Mouse (Mus musculus) forebrain, postnatal 0 days (tissue): ENCODE data around the gene Lgals3bp. TPM values are rescaled to one million over a fixed set of nuclear protein-coding genes. Genes with fewer than 3 reads are reported as not detected.
A peak's percentile ranks its signal among the peaks of the same experiment; 100 is the strongest.

Experiments
- ATAC-seq: fragments of 200-750 bp; cut with Nextera tagmentation; 2 replicates; pipeline ENCODE4 v1.8.0; 2017; ENCODE audit warnings: mild to moderate bottlenecking, moderate library complexity
- DNase-seq: peaks from one replicate; pipeline ENCODE4 v3.0.0-alpha.2; 2015
- H3K27ac ChIP-seq: fragments of 300-500 bp; sonication (generic); 2 replicates; pipeline ENCODE4 v1.5.1; 2014; ENCODE audit warnings: low read depth, mild to moderate bottlenecking, antibody characterized with exemption, low read length, moderate library complexity, mixed read lengths
- H3K27me3 ChIP-seq: fragments of 300-500 bp; sonication (generic); 2 replicates; pipeline ENCODE4 v1.6.1; 2014; ENCODE audit warnings: mild to moderate bottlenecking, low read length, mixed read lengths; ENCODE audit not compliant: insufficient read depth
- H3K36me3 ChIP-seq: fragments of 300-500 bp; sonication (generic); 2 replicates; pipeline ENCODE4 v1.6.1; 2014; ENCODE audit warnings: mild to moderate bottlenecking, moderate library complexity; ENCODE audit not compliant: insufficient read depth
- H3K4me1 ChIP-seq: fragments of 300-500 bp; sonication (generic); 2 replicates; pipeline ENCODE4 v1.6.1; 2014; ENCODE audit warnings: antibody characterized with exemption; ENCODE audit not compliant: insufficient read depth
- H3K4me2 ChIP-seq: fragments of 300-500 bp; sonication (generic); 2 replicates; pipeline ENCODE4 v1.6.1; 2014; ENCODE audit warnings: low read depth, mild to moderate bottlenecking, moderate library complexity
- H3K4me3 ChIP-seq: fragments of 300-500 bp; sonication (generic); 2 replicates; pipeline ENCODE4 v1.5.1; 2014; ENCODE audit warnings: low read depth, low read length, mixed read lengths
- H3K9ac ChIP-seq: fragments of 300-500 bp; sonication (generic); 2 replicates; pipeline ENCODE4 v1.6.1; 2014; ENCODE audit warnings: mild to moderate bottlenecking
- H3K9me3 ChIP-seq: fragments of 300-500 bp; sonication (generic); 2 replicates; pipeline ENCODE4 v1.6.1; 2016; ENCODE audit warnings: low read length
- CTCF ChIP-seq: sonication (generic); IDR thresholded peaks from 2 replicates; pipeline ENCODE4 v1.5.1; 2016; ENCODE audit warnings: antibody characterized with exemption, control low read depth, low read depth
- WGBS: fragments of 180-500 bp; shearing (Covaris S2); extraction: QIAGEN DNeasy Blood & Tissue Kit; methylation state at CpG from one replicate; pipeline ENCODE4 v1.1.7; 2014; 5-methylcytosine and 5-hydroxymethylcytosine counted together
- polyA plus RNA-seq: library from polyadenylated mRNA; unstranded; fragments of >200 nt; fragmentation: Nextera tagmentation; extraction: Ambion mirVana; gene quantifications from 2 replicates; pipeline ENCODE4 v1.2.1, GENCODE M21; 2015
- total RNA-seq: library from RNA; depleted of rRNA; stranded (reverse); fragments of >200 nt; gene quantifications from 2 replicates; pipeline ENCODE4 v1.2.3, GENCODE M21; 2014

Lgals3bp gene
- total and polyA plus RNA-seq, 2 experiments from 2014 or later: 15.6 to 16.4 TPM

DNA sequence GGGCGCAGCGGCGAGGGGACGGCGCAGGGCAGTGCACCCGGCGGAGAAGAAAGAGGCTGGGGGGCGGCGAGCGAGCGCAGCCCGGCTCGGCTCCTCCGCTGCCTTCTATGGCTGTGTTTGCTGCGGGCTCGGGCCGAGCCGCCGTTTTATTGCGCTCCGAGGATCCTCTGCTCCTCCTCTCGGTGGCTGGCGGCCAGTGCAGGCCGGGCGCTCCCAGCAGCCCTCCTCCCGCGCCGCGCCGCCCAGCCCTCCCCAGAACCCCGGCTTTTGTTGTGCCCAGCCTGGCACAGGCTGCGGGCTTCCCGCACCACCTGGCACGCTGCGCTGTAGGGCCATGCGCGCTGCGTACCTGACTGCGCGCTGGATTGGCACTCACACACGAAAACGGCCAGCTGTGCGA, 46.7 kb downstream of the Lgals3bp start:
- WGBS: 6% methylated on average over 31 of the region's 43 CpGs
- ATAC-seq (peak; percentile 95), DNase-seq (peak; percentile 94)
- Histone ChIP-seq H3K4me1 (peaks cover 19% of the 10 kb centered on the region), H3K9me3 (no peaks in the 10 kb centered on the region), H3K36me3 (no peaks in the 10 kb centered on the region), H3K9ac (peak overlapping the region; percentile 96), H3K27me3 (no peaks in the 10 kb centered on the region), H3K4me2 (peak overlapping the region; percentile 86), H3K4me3 (peak overlapping the region; percentile 80), H3K27ac (peak overlapping the region; percentile 94)
- peak; percentile 78 for TF ChIP-seq CTCF

DNA sequence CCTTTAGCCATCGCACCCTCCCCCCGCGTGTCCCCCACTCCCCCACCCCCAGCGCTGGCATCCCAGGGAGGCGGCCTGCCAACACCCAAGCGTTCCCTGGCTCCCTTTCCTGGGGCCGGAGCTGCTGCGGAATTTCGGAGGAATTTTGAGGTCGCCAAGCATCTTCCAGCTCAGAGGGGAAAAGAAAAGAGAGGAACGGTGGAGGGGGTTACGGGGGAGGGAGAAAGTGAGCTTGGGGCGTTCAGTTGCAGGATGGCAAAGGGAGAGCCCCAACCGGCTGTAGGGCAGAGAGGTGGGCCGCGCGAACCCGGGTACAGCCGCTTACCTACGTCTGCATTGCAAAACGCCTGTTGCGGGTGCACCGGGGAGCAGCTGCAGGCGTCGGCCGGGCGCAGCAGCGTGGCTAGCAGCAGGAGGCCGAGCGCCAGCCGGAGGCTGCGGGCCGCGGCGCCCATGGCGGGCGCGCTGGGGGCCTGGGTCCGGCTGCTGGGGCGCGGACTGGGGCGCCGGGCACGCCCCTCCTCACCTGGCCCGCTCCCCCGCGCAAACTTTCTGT, 47.2 kb downstream of the Lgals3bp start:
- WGBS: 2% methylated on average over 38 of the region's 47 CpGs
- peak; percentile 46 for DNase-seq

DNA sequence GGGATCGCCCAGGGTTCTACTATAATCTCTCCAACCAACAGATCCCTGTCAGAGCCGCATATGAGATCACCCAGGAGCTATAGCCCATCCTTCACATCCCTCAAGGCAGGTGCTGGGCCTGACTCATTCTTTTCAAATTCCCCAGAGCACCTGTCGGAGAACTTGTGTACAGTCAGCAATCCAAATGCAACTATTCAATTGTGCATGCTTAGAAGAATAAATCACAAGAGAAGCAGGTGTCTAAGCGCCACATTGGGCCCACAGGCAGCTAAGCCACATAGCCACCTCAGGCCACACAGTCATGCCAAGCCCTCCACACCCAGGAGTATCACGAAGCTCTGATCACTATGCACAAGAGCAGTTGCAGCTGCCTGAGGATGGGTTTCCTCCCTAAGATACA, 52.4 kb downstream of the Lgals3bp start:
- no peak for TF ChIP-seq CTCF
- H3K27ac ChIP-seq: no peak overlapping the region
- no peaks in the 10 kb centered on the region for H3K9me3 ChIP-seq
- peaks cover 12% of the 10 kb centered on the region for H3K4me1 ChIP-seq
- no peak overlapping the region for H3K4me3 ChIP-seq
- no peak for ATAC-seq
- no peaks in the 10 kb centered on the region for H3K36me3 ChIP-seq
- no peak overlapping the region for H3K9ac ChIP-seq
- no peaks in the 10 kb centered on the region for H3K27me3 ChIP-seq
- no peak for DNase-seq
- H3K4me2 ChIP-seq: no peak overlapping the region
- WGBS: 91% methylated on average over 5 of the region's 5 CpGs

More for the DNA sequence above, 47.2 kb downstream of the Lgals3bp start:
- Histone ChIP-seq H3K9me3 (no peaks in the 10 kb centered on the region), H3K36me3 (no peaks in the 10 kb centered on the region), H3K27me3 (no peaks in the 10 kb centered on the region), H3K9ac (peak overlapping the region; percentile 96), H3K27ac (peak overlapping the region; percentile 94), H3K4me2 (peak overlapping the region; percentile 86), H3K4me3 (peak overlapping the region; percentile 80), H3K4me1 (peaks cover 19% of the 10 kb centered on the region)
- no peak for TF ChIP-seq CTCF
- ATAC-seq: peak; percentile 50

DNA sequence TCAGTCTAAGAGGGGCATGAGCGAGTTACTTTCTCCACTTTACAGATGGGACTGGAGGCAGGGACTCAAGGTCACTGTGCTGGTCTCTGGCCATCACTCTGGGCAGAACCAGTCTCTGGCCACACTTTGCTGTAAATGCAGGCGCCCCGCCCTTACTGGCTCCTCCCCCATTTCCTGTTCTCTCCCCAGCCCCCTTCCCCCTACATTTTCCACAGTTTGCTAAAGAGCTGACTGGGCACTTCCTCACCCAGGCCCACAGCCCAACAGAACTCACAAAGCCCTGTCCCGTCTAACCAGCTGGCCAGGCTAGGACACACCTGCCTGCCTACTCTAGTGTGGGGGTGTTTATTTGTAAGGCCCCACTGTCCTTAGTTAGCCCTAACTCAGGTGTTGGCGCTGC, 53.0 kb downstream of the Lgals3bp start:
- Histone ChIP-seq H3K4me2 (no peak overlapping the region), H3K27me3 (no peaks in the 10 kb centered on the region), H3K9me3 (no peaks in the 10 kb centered on the region), H3K9ac (no peak overlapping the region), H3K4me3 (no peak overlapping the region), H3K4me1 (peaks cover 9% of the 10 kb centered on the region), H3K36me3 (no peaks in the 10 kb centered on the region), H3K27ac (no peak overlapping the region)
- DNase-seq (no peak), ATAC-seq (no peak)
- 84% methylated on average over 5 of the region's 5 CpGs for WGBS
- no peak for TF ChIP-seq CTCF

DNA sequence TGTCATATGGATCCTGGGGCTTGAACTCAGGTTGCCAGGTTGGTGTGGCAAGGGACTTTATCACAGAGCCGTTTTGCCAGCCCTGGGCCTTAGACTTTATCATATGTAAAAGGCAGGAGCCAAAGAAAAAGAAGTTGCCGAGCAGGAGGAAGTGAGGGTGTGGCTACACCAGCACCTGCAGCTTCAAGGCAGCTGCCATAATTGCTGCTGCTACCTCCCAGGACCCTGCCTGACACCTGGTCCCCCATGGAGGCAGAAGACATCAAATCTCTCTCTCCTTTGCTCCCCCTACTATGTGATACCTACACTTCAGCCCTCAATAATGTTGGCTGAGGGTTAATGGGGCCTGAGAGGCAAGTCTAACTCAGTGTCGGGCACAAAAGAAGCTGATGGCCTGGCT, 53.5 kb downstream of the Lgals3bp start:
- no peak overlapping the region for H3K4me3 ChIP-seq
- peaks cover 4% of the 10 kb centered on the region for H3K4me1 ChIP-seq
- no peak for DNase-seq
- WGBS: 70% methylated on average over 3 of the region's 3 CpGs
- H3K9ac ChIP-seq: no peak overlapping the region
- H3K36me3 ChIP-seq: no peaks in the 10 kb centered on the region
- no peak overlapping the region for H3K27ac ChIP-seq
- TF ChIP-seq CTCF: no peak
- ATAC-seq: no peak
- no peaks in the 10 kb centered on the region for H3K27me3 ChIP-seq
- no peaks in the 10 kb centered on the region for H3K9me3 ChIP-seq
- no peak overlapping the region for H3K4me2 ChIP-seq

DNA sequence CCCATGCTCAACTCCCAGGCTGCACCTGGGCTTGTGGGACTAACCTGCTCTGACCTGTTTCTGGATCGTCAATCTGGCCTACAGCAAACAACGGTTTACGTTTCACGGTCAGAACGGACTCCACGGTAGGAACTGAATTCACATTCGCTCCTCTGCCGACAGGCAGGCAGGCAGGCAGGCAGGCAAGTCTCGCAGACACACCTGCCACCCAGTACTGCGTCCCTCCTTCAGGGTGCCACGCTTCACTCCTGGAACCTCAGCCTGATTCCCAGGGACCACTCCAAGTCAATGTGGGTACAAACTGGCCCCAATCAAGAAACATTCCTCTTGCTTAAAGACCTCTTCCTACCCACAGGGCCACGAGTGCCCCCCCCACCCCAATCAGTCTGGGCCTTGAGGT, 54.0 kb downstream of the Lgals3bp start:
- no peak for TF ChIP-seq CTCF
- H3K36me3 ChIP-seq: no peaks in the 10 kb centered on the region
- no peak for DNase-seq
- WGBS: 92% methylated on average over 12 of the region's 12 CpGs
- no peak for ATAC-seq
- H3K27ac ChIP-seq: no peak overlapping the region
- H3K4me1 ChIP-seq: no peaks in the 10 kb centered on the region; the same call in 1 of the 2 replicates
- H3K4me3 ChIP-seq: no peak overlapping the region
- H3K9ac ChIP-seq: no peak overlapping the region
- no peaks in the 10 kb centered on the region for H3K27me3 ChIP-seq
- no peak overlapping the region for H3K4me2 ChIP-seq
- H3K9me3 ChIP-seq: no peaks in the 10 kb centered on the region

DNA sequence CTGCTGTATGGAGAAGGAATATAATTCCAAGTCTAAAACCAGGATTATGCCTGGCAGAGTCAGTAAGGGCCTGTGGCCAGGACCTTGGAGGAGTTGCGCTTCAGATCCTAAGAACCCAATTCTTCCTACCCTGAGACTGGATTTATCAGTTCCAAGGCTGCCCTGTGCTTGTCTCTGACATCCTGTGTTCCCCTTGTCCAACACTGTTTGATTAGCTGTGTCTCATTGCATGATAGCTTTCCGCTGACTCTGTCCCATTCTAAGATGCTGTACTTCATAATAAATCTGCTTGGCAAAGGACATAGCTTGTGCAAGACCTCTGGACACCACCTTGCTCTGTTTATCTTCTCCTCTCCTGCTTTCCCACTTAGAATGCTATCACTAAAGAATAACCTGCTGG, 54.5 kb downstream of the Lgals3bp start:
- TF ChIP-seq CTCF: no peak
- WGBS: 87% methylated on average over 2 of the region's 2 CpGs
- DNase-seq (no peak), ATAC-seq (no peak)
- no peaks in the 10 kb centered on the region for H3K27me3 ChIP-seq
- H3K36me3 ChIP-seq: no peaks in the 10 kb centered on the region
- H3K9me3 ChIP-seq: no peaks in the 10 kb centered on the region
- no peak overlapping the region for H3K4me3 ChIP-seq
- H3K27ac ChIP-seq: no peak overlapping the region
- H3K4me2 ChIP-seq: no peak overlapping the region
- peaks cover under 1% of the 10 kb centered on the region for H3K4me1 ChIP-seq
- no peak overlapping the region for H3K9ac ChIP-seq
